Mouse (Mus musculus): ENCODE results near the gene Gm20388.

GRCm38 (mm10) chr8:122309272-122309671 is 2398.6 kb downstream of the Gm20388 start:
- 0 out of 2 replicates have a peak, but pooled peaks have one; percentile 14 for TF ChIP-seq CTCF (IDR thresholded peaks at IDR 0.05; ENCODE audit: low read depth)
- TF ChIP-seq EP300 (IDR thresholded peaks at IDR 0.05; ENCODE audit: low read depth): peak; percentile 100

Data from liver, embryonic 14.5 days (tissue).